Mouse (Mus musculus): ENCODE results near the gene Plekhg6. TPM values are rescaled to one million over a fixed set of nuclear protein-coding genes. Genes with fewer than 3 reads are reported as not detected.

The Plekhg6 gene
- total and polyA plus RNA-seq, 2 experiments from 2014 or later = 0.16 to 1.00 TPM

GRCm38 (mm10) chr6:125354352-125355151 lies 26.0 kb downstream of the Plekhg6 start:
- H3K36me3 ChIP-seq (ENCODE audit: insufficient read depth) = no peaks in the 10 kb centered on the region
- no peak for DNase-seq
- no peaks in the 10 kb centered on the region for H3K4me1 ChIP-seq (ENCODE audit: insufficient read depth)
- H3K27ac ChIP-seq (ENCODE audit: low read depth, low read length) = no peak overlapping the region
- H3K9me3 ChIP-seq (ENCODE audit: low read length) = no peaks in the 10 kb centered on the region
- no peak for ATAC-seq
- H3K4me2 ChIP-seq (ENCODE audit: low read depth) = peak overlapping the region; percentile 5; the same call in 1 of the 2 replicates
- TF ChIP-seq CTCF (IDR thresholded peaks at IDR 0.05; ENCODE audit: low read depth) = no peak
- H3K4me3 ChIP-seq (ENCODE audit: low read depth, low read length) = no peak overlapping the region
- H3K9ac ChIP-seq = no peak overlapping the region
- WGBS = 19% methylated on average over 14 of the region's 14 CpGs
- no peaks in the 10 kb centered on the region for H3K27me3 ChIP-seq (ENCODE audit: insufficient read depth, low read length)

DNA sequence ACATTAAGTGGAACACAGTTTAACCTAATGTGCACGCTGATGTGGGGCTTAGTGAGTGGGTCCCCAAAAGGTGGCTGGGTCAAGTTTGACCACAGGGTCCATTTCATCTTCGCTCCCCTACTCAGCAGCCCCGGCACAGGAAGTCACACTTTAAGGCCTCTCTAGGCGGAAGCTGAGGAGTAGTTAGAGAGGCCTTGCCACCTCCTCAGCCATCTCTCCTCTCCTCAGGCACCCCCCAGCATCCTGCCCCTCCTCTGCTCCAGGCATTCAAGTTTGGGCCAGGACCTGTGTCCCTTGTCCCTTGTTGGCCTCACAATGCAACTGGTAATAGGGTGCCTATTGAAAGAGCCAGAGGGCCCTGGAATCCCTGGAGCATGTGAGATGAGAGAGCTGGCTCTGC lies 26.9 kb downstream of the Plekhg6 start:
- Histone ChIP-seq H3K9me3 (ENCODE audit: low read length) (no peaks in the 10 kb centered on the region), H3K27me3 (ENCODE audit: insufficient read depth, low read length) (no peaks in the 10 kb centered on the region), H3K4me2 (ENCODE audit: low read depth) (no peak overlapping the region), H3K36me3 (ENCODE audit: insufficient read depth) (no peaks in the 10 kb centered on the region), H3K9ac (no peak overlapping the region), H3K4me3 (ENCODE audit: low read depth, low read length) (no peak overlapping the region), H3K27ac (ENCODE audit: low read depth, low read length) (no peak overlapping the region), H3K4me1 (ENCODE audit: insufficient read depth) (no peaks in the 10 kb centered on the region)
- ATAC-seq (no peak), DNase-seq (no peak)
- no peak for TF ChIP-seq CTCF (IDR thresholded peaks at IDR 0.05; ENCODE audit: low read depth)
- WGBS = 88% methylated on average over 4 of the region's 4 CpGs

DNA sequence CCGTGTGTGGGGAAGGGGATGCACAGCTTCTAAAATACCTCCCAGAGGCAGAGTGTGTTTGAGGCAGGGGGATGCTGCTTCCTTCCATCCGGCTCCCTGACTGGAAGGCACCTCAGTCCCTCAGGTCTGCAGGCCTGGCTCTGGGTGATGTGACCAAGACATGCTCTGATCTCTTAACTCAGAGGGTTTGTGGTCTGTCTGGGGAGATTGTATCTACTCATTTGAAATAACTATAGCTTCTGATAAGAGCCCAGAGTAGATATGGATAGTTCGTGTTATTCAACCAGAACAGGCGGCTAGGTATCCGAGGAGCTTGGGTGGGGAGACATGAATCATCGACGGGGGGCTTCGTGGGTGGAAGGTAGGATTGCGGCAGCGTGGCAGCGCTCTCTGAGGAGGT lies 27.4 kb downstream of the Plekhg6 start:
- DNase-seq (no peak), ATAC-seq (no peak)
- Histone ChIP-seq H3K36me3 (ENCODE audit: insufficient read depth) (no peaks in the 10 kb centered on the region), H3K9ac (no peak overlapping the region), H3K27me3 (ENCODE audit: insufficient read depth, low read length) (no peaks in the 10 kb centered on the region), H3K4me2 (ENCODE audit: low read depth) (no peak overlapping the region), H3K27ac (ENCODE audit: low read depth, low read length) (no peak overlapping the region), H3K4me1 (ENCODE audit: insufficient read depth) (no peaks in the 10 kb centered on the region), H3K4me3 (ENCODE audit: low read depth, low read length) (no peak overlapping the region), H3K9me3 (ENCODE audit: low read length) (no peaks in the 10 kb centered on the region)
- WGBS = 85% methylated on average over 11 of the region's 11 CpGs
- no peak for TF ChIP-seq CTCF (IDR thresholded peaks at IDR 0.05; ENCODE audit: low read depth)

GRCm38 (mm10) chr6:125352811-125353210 lies 27.8 kb downstream of the Plekhg6 start:
- no peaks in the 10 kb centered on the region for H3K4me1 ChIP-seq (ENCODE audit: insufficient read depth)
- no peaks in the 10 kb centered on the region for H3K27me3 ChIP-seq (ENCODE audit: insufficient read depth, low read length)
- H3K9me3 ChIP-seq (ENCODE audit: low read length) = no peaks in the 10 kb centered on the region
- H3K4me2 ChIP-seq (ENCODE audit: low read depth) = no peak overlapping the region
- WGBS = 66% methylated on average over 4 of the region's 4 CpGs
- no peak for TF ChIP-seq CTCF (IDR thresholded peaks at IDR 0.05; ENCODE audit: low read depth)
- no peaks in the 10 kb centered on the region for H3K36me3 ChIP-seq (ENCODE audit: insufficient read depth)
- H3K9ac ChIP-seq = no peak overlapping the region
- H3K4me3 ChIP-seq (ENCODE audit: low read depth, low read length) = no peak overlapping the region
- no peak for ATAC-seq
- DNase-seq = no peak
- no peak overlapping the region for H3K27ac ChIP-seq (ENCODE audit: low read depth, low read length)

- WGBS = 74% methylated on average over 5 of the region's 5 CpGs
- DNase-seq (no peak), ATAC-seq (no peak)
- H3K4me2 ChIP-seq (ENCODE audit: low read depth) = no peak overlapping the region
- no peak for TF ChIP-seq CTCF (IDR thresholded peaks at IDR 0.05; ENCODE audit: low read depth)
- no peak overlapping the region for H3K9ac ChIP-seq
- H3K27ac ChIP-seq (ENCODE audit: low read depth, low read length) = no peak overlapping the region
- H3K27me3 ChIP-seq (ENCODE audit: insufficient read depth, low read length) = no peaks in the 10 kb centered on the region
- H3K4me3 ChIP-seq (ENCODE audit: low read depth, low read length) = no peak overlapping the region
- no peaks in the 10 kb centered on the region for H3K4me1 ChIP-seq (ENCODE audit: insufficient read depth)
- no peaks in the 10 kb centered on the region for H3K36me3 ChIP-seq (ENCODE audit: insufficient read depth)
- no peaks in the 10 kb centered on the region for H3K9me3 ChIP-seq (ENCODE audit: low read length)
Measured at GRCm38 (mm10) chr6:125352046-125352384, 28.6 kb downstream of the Plekhg6 start.

- WGBS = 72% methylated on average over 8 of the region's 8 CpGs
- no peak overlapping the region for H3K27ac ChIP-seq (ENCODE audit: low read depth, low read length)
- no peak overlapping the region for H3K9ac ChIP-seq
Measured at GRCm38 (mm10) chr6:125351368-125352045, 29.1 kb downstream of the Plekhg6 start.

GRCm38 (mm10) chr6:125350995-125351324 lies 29.6 kb downstream of the Plekhg6 start:
- Histone ChIP-seq H3K36me3 (ENCODE audit: insufficient read depth) (no peaks in the 10 kb centered on the region), H3K27ac (ENCODE audit: low read depth, low read length) (no peak overlapping the region), H3K27me3 (ENCODE audit: insufficient read depth, low read length) (no peaks in the 10 kb centered on the region), H3K9me3 (ENCODE audit: low read length) (no peaks in the 10 kb centered on the region), H3K4me1 (ENCODE audit: insufficient read depth) (no peaks in the 10 kb centered on the region), H3K4me3 (ENCODE audit: low read depth, low read length) (no peak overlapping the region), H3K4me2 (ENCODE audit: low read depth) (peak overlapping the region; percentile 46), H3K9ac (no peak overlapping the region)
- DNase-seq = no peak
- no peak for ATAC-seq
- TF ChIP-seq CTCF (IDR thresholded peaks at IDR 0.05; ENCODE audit: low read depth) = no peak
- WGBS = 88% methylated on average over 2 of the region's 2 CpGs

More at GRCm38 (mm10) chr6:125351368-125352045, 29.1 kb downstream of the Plekhg6 start:
- DNase-seq (no peak), ATAC-seq (no peak)
- H3K4me3 ChIP-seq (ENCODE audit: low read depth, low read length) = no peak overlapping the region
- no peaks in the 10 kb centered on the region for H3K27me3 ChIP-seq (ENCODE audit: insufficient read depth, low read length)
- no peaks in the 10 kb centered on the region for H3K4me1 ChIP-seq (ENCODE audit: insufficient read depth)
- no peak for TF ChIP-seq CTCF (IDR thresholded peaks at IDR 0.05; ENCODE audit: low read depth)
- no peak overlapping the region for H3K4me2 ChIP-seq (ENCODE audit: low read depth)
- H3K36me3 ChIP-seq (ENCODE audit: insufficient read depth) = no peaks in the 10 kb centered on the region
- H3K9me3 ChIP-seq (ENCODE audit: low read length) = no peaks in the 10 kb centered on the region

All from forebrain, postnatal 0 days (tissue).